Mouse (Mus musculus) heart, embryonic 12.5 days (tissue): ENCODE measurements at regions not wholly inside any gene's neighbourhood (a gene's known extent, or its start where the extent isn't known, plus 50 kb on each side); places are given as distances from the start of the nearest gene placed in this dataset.
"Not testable (repeated sequence)": the region's sequence is repeated elsewhere in the genome, so short reads cannot be mapped to it uniquely, and the experiment has no call there.

Experiments used
- ATAC-seq: fragments of 200-750 bp; cut with Nextera tagmentation; 2 replicates; pipeline ENCODE4 v1.8.0; 2017; ENCODE audit warnings: moderate TSS enrichment, moderate library complexity; ENCODE audit not compliant: insufficient number of reproducible peaks, low FRiP score
- H3K27ac ChIP-seq: fragments of 300-500 bp; sonication (generic); 2 replicates; pipeline ENCODE4 v1.5.1; 2016; ENCODE audit warnings: mild to moderate bottlenecking, moderate library complexity; ENCODE audit not compliant: poor library complexity, severe bottlenecking
- H3K27me3 ChIP-seq: fragments of 300-500 bp; sonication (generic); replicated peaks from 2 replicates; pipeline ENCODE4 v1.6.1; 2016; ENCODE audit warnings: mild to moderate bottlenecking, moderate library complexity
- H3K36me3 ChIP-seq: fragments of 300-500 bp; sonication (generic); 2 replicates; pipeline ENCODE4 v1.6.1; 2016; ENCODE audit warnings: mild to moderate bottlenecking, moderate library complexity
- H3K4me1 ChIP-seq: fragments of 300-500 bp; sonication (generic); replicated peaks from 2 replicates; pipeline ENCODE4 v1.6.1; 2016; ENCODE audit warnings: mild to moderate bottlenecking
- H3K4me2 ChIP-seq: fragments of 300-500 bp; sonication (generic); 2 replicates; pipeline ENCODE4 v1.6.1; 2016; ENCODE audit warnings: mild to moderate bottlenecking, moderate library complexity
- H3K4me3 ChIP-seq: fragments of 300-500 bp; sonication (generic); 2 replicates; pipeline ENCODE4 v1.5.1; 2016; ENCODE audit warnings: mild to moderate bottlenecking
- H3K9ac ChIP-seq: fragments of 300-500 bp; sonication (generic); 2 replicates; pipeline ENCODE4 v1.6.1; 2016; ENCODE audit warnings: mild to moderate bottlenecking, moderate library complexity
- H3K9me3 ChIP-seq: fragments of 300-500 bp; sonication (generic); replicated peaks from 2 replicates; pipeline ENCODE4 v1.6.1; 2016; ENCODE audit warnings: mild to moderate bottlenecking, moderate library complexity
- WGBS: fragments of 180-500 bp; shearing (Covaris S2); methylation state at CpG from one replicate; pipeline ENCODE4 v1.1.7; 2016; 5-methylcytosine and 5-hydroxymethylcytosine counted together

DNA sequence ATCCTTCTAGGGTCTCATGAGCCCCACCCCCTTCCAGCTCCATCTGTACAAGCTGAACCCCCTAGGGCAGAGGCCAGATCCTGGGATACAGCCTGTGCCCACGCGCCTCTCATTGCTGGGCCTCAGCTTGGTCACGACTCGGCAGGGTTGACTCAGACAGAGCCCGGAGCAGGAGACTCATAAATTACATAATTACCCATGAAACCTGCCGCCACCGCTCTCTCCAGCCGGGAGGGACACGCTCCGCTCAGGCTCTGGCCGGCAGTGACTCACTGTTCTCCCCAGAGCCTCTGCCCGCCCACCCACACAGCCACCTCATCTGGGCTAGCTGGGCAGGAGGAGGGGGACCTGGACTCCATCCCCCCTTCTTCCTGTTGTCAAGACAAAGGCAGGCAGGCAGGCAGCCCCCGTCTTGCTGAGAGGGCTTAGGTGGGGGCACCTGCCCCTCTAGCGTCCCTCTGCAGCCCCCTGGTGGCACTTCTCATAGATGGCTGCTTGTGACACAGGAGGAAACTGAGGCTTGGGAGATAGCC, 149.6 kb upstream of the Rtl1 start:
- Histone ChIP-seq H3K27ac (no peak overlapping the region), H3K9ac (peak overlapping the region; percentile 20; the same call in 1 of the 2 replicates), H3K27me3 (no peaks in the 10 kb centered on the region), H3K4me2 (peak overlapping the region; percentile 66), H3K4me1 (peaks cover 29% of the 10 kb centered on the region), H3K4me3 (peak overlapping the region; percentile 30), H3K36me3 (no peaks in the 10 kb centered on the region), H3K9me3 (no peaks in the 10 kb centered on the region)
- peak; percentile 60 for ATAC-seq
- 14% methylated on average over 14 of the region's 14 CpGs for WGBS

DNA sequence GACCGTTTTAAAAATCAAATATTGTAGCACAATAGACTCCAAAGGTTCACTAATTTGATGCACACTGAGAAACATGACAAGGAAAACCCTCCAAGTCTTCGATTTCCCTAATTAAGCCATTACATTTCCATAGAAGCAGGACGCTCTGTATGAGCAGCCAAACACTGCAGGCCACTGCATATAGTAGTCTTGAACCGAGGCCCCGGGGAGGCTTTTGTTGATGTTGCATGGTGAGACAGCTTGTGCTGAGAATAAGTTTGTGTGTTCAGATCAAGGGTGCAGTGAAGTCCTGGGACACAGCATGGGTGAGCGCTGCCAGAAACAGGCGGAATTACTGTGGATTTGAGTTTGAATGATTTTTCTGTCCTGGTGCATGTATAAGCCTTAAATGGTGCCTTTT, 154.9 kb upstream of the Rtl1 start:
- ATAC-seq, result no peak
- WGBS, result 82% methylated on average over 7 of the region's 7 CpGs
- no peak overlapping the region for H3K4me3 ChIP-seq
- no peak overlapping the region for H3K9ac ChIP-seq
- H3K9me3 ChIP-seq, result no peaks in the 10 kb centered on the region
- 0 out of 2 replicates have a peak, but pooled peaks cover 1% of the 10 kb centered on the region for H3K4me1 ChIP-seq
- H3K36me3 ChIP-seq, result no peaks in the 10 kb centered on the region
- H3K27ac ChIP-seq, result no peak overlapping the region
- H3K4me2 ChIP-seq, result no peak overlapping the region
- H3K27me3 ChIP-seq, result no peaks in the 10 kb centered on the region

DNA sequence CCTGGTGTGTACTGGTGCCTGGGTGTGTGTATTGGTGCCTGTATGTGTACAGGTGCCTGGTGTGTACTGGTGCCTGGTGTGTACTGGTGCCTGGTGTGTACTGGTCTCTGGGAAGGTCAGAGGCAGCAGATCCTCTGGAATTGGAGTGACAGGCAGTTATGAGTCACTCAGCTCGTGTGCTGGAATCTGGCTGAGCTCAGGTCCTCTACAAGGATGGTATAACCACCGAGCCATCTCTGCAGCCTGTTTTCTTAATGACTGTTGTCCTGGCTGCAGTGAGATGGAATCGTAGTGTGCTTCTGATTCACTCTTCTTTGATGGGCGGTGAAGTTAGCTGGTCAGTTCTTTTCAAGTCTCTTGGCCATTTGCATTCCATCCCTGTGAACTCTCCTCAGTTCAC, 164.2 kb upstream of the Rtl1 start:
- no peak for ATAC-seq
- WGBS, result 58% methylated on average over 4 of the region's 4 CpGs
- no peaks in the 10 kb centered on the region for H3K36me3 ChIP-seq
- no peaks in the 10 kb centered on the region for H3K27me3 ChIP-seq
- no peak overlapping the region for H3K4me3 ChIP-seq
- no peak overlapping the region for H3K27ac ChIP-seq
- no peak overlapping the region for H3K4me2 ChIP-seq
- H3K9me3 ChIP-seq, result no peaks in the 10 kb centered on the region
- H3K9ac ChIP-seq, result no peak overlapping the region
- H3K4me1 ChIP-seq, result no peaks in the 10 kb centered on the region

DNA sequence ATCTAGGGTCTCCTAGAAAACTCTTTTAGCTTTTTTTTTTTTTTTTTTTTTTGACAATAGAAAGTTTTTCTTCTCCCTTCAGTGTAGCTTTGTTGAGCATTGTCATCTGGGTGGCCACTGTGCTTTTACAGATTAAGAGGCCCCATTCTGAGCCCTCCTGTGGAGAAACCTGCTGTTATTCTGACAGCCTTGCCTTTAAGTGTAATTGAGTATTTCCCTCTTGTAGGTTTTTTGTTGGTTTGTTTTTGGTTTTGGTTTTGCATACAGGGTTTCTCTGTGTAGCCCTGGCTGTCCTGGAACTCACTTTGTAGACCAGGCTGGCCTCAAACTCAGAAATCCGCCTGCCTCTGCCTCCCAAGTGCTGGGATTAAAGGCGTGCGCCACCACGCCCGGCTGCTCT, 166.5 kb upstream of the Rtl1 start:
- H3K4me3 ChIP-seq, H3K9ac ChIP-seq, H3K27ac ChIP-seq, H3K9me3 ChIP-seq, H3K4me2 ChIP-seq, H3K27me3 ChIP-seq, H3K4me1 ChIP-seq, ATAC-seq, H3K36me3 ChIP-seq: not testable (repeated sequence)
- WGBS, result 84% methylated on average over 5 of the region's 5 CpGs

DNA sequence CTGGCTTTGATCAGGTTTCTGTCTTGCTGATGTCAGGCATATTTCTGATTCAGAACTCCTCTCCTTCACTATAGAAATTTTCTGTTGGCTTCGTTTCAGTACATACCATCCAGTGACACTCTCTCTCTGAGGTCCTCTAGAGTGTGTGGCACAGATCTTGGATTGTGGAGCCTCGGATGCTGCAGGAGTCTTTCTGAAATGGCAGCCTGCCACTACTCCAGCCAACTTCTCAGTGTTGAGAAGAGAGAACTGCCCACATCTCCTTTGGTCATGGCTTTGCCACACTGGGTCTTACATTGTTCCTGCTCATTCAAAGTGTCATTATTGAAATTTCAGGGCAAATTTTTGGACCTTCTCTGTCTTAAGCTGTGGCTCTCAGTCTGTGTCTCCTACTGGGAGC, 172.4 kb upstream of the Rtl1 start:
- ATAC-seq, result no peak
- Histone ChIP-seq H3K4me2 (no peak overlapping the region), H3K27ac (no peak overlapping the region), H3K9ac (no peak overlapping the region), H3K27me3 (no peaks in the 10 kb centered on the region), H3K4me1 (no peaks in the 10 kb centered on the region), H3K4me3 (no peak overlapping the region), H3K36me3 (no peaks in the 10 kb centered on the region), H3K9me3 (no peaks in the 10 kb centered on the region)
- WGBS, result 61% methylated on average over 2 of the region's 2 CpGs

DNA sequence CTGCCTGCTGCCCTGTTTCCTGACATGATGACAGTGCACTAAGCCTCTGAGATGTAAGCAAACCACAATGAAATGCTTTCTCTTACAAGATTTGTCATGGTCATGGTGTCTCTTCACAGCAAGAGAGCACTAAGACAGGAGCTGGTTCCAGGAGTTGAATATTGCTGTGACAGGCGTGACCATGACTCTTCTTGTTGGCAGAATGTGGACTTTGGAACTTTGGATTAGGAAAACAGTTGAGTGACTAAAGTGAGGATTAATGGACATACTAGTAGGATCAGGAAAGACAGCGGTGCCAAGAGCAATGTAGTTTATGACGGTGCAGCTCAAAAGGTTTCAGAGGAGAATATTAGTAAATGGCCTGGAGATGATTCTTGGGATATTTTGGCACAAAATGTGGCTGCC, 173.8 kb upstream of the Rtl1 start:
- H3K4me1 ChIP-seq, result no peaks in the 10 kb centered on the region
- H3K27me3 ChIP-seq, result no peaks in the 10 kb centered on the region
- 85% methylated on average over 3 of the region's 3 CpGs for WGBS
- H3K9me3 ChIP-seq, result no peaks in the 10 kb centered on the region
- ATAC-seq, result no peak
- no peak overlapping the region for H3K4me2 ChIP-seq
- H3K27ac ChIP-seq, result no peak overlapping the region
- H3K36me3 ChIP-seq, result no peaks in the 10 kb centered on the region
- no peak overlapping the region for H3K9ac ChIP-seq
- H3K4me3 ChIP-seq, result no peak overlapping the region

DNA sequence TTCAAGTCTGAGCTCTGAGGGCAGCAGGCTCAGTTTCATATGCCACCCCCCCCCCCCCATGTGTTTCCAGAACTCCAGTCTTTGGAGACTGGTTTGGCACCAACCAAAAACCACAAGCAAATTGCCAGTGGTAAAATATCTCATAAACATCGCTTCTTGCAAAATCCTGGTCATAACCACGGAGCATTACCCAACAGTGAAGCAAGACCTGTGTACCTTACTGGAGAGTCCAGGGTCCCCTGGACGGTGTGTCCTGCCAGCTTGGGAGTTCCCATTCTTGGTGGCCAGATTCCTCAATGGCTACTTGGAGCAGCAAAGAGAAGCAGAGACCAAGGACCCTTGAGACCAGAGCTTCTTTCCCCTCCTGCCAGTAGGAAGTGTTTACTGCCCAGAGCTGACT, 198.7 kb upstream of the Rtl1 start:
- Histone ChIP-seq H3K36me3 (no peaks in the 10 kb centered on the region), H3K4me1 (no peaks in the 10 kb centered on the region), H3K9ac (no peak overlapping the region), H3K9me3 (no peaks in the 10 kb centered on the region), H3K4me2 (no peak overlapping the region), H3K27ac (no peak overlapping the region), H3K27me3 (no peaks in the 10 kb centered on the region), H3K4me3 (no peak overlapping the region)
- WGBS, result 75% methylated on average over 3 of the region's 3 CpGs
- no peak for ATAC-seq

DNA sequence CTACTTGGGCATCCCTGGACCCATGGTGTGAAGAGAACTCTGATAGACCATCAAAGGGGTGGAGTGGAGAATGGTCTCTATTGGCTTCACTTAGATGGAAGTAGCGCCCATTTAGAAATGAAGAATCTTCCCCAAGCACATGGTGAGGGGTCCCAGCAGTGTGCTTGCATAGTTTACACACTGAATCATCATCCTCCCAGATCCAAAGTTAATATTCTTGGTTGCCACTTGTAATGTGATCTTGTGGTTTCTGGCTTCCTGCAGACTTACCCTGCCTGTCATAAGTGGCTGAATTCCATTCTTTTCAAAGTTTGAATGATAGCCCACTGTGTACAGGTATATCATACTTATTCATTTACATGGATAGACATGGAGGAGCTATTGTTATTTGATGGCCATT, 199.3 kb upstream of the Rtl1 start:
- ATAC-seq, result no peak
- H3K4me2 ChIP-seq, result no peak overlapping the region
- H3K4me1 ChIP-seq, result no peaks in the 10 kb centered on the region
- H3K9ac ChIP-seq, result no peak overlapping the region
- WGBS, result 74% methylated on average over 1 of the region's 1 CpGs
- no peaks in the 10 kb centered on the region for H3K9me3 ChIP-seq
- H3K36me3 ChIP-seq, result no peaks in the 10 kb centered on the region
- H3K4me3 ChIP-seq, result no peak overlapping the region
- H3K27ac ChIP-seq, result no peak overlapping the region
- H3K27me3 ChIP-seq, result no peaks in the 10 kb centered on the region

DNA sequence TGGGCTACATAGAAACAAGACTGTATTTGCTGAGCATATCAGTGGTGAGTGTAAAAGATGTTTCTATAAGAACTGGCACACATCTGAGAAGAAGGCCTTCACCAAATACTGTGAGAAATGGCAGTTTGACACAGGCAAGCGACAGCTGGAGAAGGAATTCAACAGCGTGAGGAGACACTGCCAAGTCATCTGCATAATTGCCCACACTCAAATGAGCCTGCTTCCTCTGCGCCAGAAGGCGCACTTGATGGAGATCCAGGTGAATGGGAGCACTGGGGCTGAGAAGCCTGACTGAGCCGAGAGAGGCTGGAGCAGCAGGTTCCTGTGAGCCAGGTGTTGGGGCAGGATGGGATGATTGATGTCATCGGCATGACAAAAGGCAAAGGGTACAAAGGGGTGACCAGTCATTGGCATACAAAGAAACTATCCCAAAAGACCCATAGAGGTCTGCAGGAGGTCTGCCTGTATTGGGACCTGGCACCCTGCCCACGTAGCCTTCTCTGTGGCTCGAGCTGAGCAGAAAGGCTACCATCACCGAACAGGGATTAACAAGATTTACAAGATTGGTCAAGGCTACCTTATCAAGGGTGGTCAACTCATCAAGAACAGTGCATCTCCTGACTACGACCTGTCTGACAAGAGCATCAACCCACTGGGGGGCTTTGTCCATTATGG, 227.2 kb upstream of the Rtl1 start:
- 85% methylated on average over 10 of the region's 10 CpGs for WGBS
- H3K36me3 ChIP-seq, result no peaks in the 10 kb centered on the region
- H3K9me3 ChIP-seq, result 0 out of 2 replicates have a peak, but pooled peaks cover 2% of the 10 kb centered on the region
- H3K27me3 ChIP-seq, result no peaks in the 10 kb centered on the region
- no peak overlapping the region for H3K4me3 ChIP-seq
- no peak overlapping the region for H3K4me2 ChIP-seq
- no peaks in the 10 kb centered on the region; the same call in 1 of the 2 replicates for H3K4me1 ChIP-seq
- no peak overlapping the region for H3K27ac ChIP-seq
- no peak for ATAC-seq
- H3K9ac ChIP-seq, result no peak overlapping the region

DNA sequence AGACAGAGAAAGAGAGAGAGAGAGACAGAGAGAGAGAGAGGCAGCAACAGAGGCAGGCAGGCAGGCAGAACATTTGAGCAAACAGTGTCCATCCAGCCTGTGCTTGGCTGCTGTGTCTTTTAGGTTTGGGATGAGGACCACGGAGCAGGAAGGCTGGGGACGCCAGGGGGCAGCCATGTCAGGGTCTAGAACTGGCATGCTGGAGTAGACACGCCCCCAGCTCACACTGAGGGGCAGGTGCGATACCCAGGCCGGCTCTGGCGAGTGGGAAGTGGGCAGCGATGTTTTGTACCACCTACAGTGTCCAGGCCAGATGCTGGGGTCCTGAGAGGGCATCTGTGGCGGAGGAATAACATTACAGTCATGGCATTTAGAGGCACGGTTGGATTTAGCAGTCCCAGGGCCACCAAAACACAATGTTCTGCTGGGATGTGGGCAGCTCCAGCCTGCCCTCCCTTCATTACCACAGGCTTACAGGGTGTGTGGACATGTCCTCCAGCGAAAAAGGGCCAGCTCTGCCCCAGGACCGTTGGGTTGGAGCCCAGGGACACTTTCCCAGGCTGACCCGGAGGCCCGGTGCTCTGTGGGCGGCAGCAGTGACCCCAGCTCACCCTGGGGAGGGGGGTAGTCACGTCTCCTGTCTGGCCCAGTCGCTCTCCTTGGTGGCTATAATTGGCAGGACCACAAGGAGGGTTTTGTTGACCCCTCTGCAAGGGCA, 230.3 kb upstream of the Rtl1 start:
- Histone ChIP-seq H3K27me3 (no peaks in the 10 kb centered on the region), H3K9me3 (no peaks in the 10 kb centered on the region), H3K9ac (no peak overlapping the region), H3K4me1 (no peaks in the 10 kb centered on the region; the same call in 1 of the 2 replicates), H3K36me3 (no peaks in the 10 kb centered on the region), H3K4me3 (no peak overlapping the region), H3K27ac (no peak overlapping the region), H3K4me2 (no peak overlapping the region)
- ATAC-seq, result no peak
- 42% methylated on average over 16 of the region's 16 CpGs for WGBS

DNA sequence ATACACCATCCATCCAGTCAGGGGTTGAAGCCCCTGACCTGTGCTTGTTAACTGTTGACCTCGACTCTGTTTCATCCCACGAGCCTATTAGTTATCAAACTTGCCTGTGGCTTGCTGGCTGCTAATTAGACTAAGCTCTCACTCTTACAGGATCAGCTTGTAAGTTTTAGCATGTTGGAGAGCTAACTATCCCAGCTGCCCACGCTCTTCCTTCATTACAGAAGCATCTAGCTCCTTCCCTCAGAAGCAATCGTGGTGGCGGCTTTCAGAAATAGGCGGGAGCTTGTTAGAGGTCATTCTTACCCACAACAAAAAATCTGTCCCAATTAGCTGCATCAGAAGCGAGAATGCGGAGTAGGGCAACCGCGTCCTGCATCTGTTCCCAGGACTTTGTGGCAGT, 232.8 kb upstream of the Rtl1 start:
- ATAC-seq, result no peak
- no peaks in the 10 kb centered on the region for H3K27me3 ChIP-seq
- no peaks in the 10 kb centered on the region for H3K36me3 ChIP-seq
- no peak overlapping the region for H3K9ac ChIP-seq
- peaks cover 10% of the 10 kb centered on the region for H3K4me1 ChIP-seq
- H3K4me3 ChIP-seq, result no peak overlapping the region
- no peak overlapping the region for H3K27ac ChIP-seq
- no peak overlapping the region for H3K4me2 ChIP-seq
- H3K9me3 ChIP-seq, result no peaks in the 10 kb centered on the region
- WGBS, result 83% methylated on average over 10 of the region's 10 CpGs
